Mouse (Mus musculus): ENCODE measurements around the gene Wscd2. TPM values are rescaled to one million over a fixed set of nuclear protein-coding genes. Genes with fewer than 3 reads are reported as not detected.

The Wscd2 gene
- polyA plus RNA-seq, 2 experiments, result 8.4 to 12.5 TPM

GRCm38 (mm10) chr5:113453356-113453755, 36.8 kb upstream of the Wscd2 start:
- Histone ChIP-seq H3K4me3 (replicated peaks; ENCODE audit: low read length) (no peak overlapping the region), H3K9ac (ENCODE audit: low read depth, low read length, severe bottlenecking) (no peak overlapping the region), H3K4me1 (ENCODE audit: control insufficient read depth, insufficient read depth, low read length) (peaks cover 7% of the 10 kb centered on the region; the same call in 1 of the 2 replicates), H3K27ac (replicated peaks; ENCODE audit: low read depth, low read length) (no peak overlapping the region), H3K9me3 (ENCODE audit: control insufficient read depth, low read length) (0 out of 2 replicates have a peak, but pooled peaks cover 3% of the 10 kb centered on the region), H3K36me3 (ENCODE audit: control insufficient read depth, insufficient read depth, low read length) (no peaks in the 10 kb centered on the region), H3K27me3 (ENCODE audit: control insufficient read depth, insufficient read depth, low read length) (no peaks in the 10 kb centered on the region; the same call in 1 of the 2 replicates), H3K4me2 (replicated peaks; ENCODE audit: low read depth, low read length, severe bottlenecking) (no peak overlapping the region)
- WGBS, result 6% methylated on average over 4 of the region's 4 CpGs
- ATAC-seq (ENCODE audit: low FRiP score, low read depth) (no peak), DNase-seq (ENCODE audit: low spot score) (no peak)
- no peak for TF ChIP-seq POLR2A (IDR thresholded peaks at IDR 0.05; ENCODE audit: borderline replicate concordance, extremely low read depth, insufficient read depth, insufficient read length)

GRCm38 (mm10) chr5:113456020-113456419, 34.1 kb upstream of the Wscd2 start:
- DNase-seq (ENCODE audit: low spot score) (no peak), ATAC-seq (ENCODE audit: low FRiP score, low read depth) (no peak)
- Histone ChIP-seq H3K4me3 (replicated peaks; ENCODE audit: low read length) (no peak overlapping the region), H3K4me1 (ENCODE audit: control insufficient read depth, insufficient read depth, low read length) (peaks cover 4% of the 10 kb centered on the region; the same call in 1 of the 2 replicates), H3K4me2 (replicated peaks; ENCODE audit: low read depth, low read length, severe bottlenecking) (no peak overlapping the region), H3K9ac (ENCODE audit: low read depth, low read length, severe bottlenecking) (no peak overlapping the region), H3K9me3 (ENCODE audit: control insufficient read depth, low read length) (no peaks in the 10 kb centered on the region), H3K27me3 (ENCODE audit: control insufficient read depth, insufficient read depth, low read length) (no peaks in the 10 kb centered on the region; the same call in 1 of the 2 replicates), H3K36me3 (ENCODE audit: control insufficient read depth, insufficient read depth, low read length) (no peaks in the 10 kb centered on the region), H3K27ac (replicated peaks; ENCODE audit: low read depth, low read length) (no peak overlapping the region)
- no peak for TF ChIP-seq POLR2A (IDR thresholded peaks at IDR 0.05; ENCODE audit: borderline replicate concordance, extremely low read depth, insufficient read depth, insufficient read length)
- WGBS, result 77% methylated on average over 10 of the region's 10 CpGs

GRCm38 (mm10) chr5:113456756-113457155, 33.4 kb upstream of the Wscd2 start:
- no peak for DNase-seq (ENCODE audit: low spot score)
- Histone ChIP-seq H3K36me3 (ENCODE audit: control insufficient read depth, insufficient read depth, low read length) (no peaks in the 10 kb centered on the region), H3K27ac (replicated peaks; ENCODE audit: low read depth, low read length) (no peak overlapping the region), H3K4me2 (replicated peaks; ENCODE audit: low read depth, low read length, severe bottlenecking) (no peak overlapping the region), H3K4me3 (replicated peaks; ENCODE audit: low read length) (no peak overlapping the region), H3K4me1 (ENCODE audit: control insufficient read depth, insufficient read depth, low read length) (peaks cover 4% of the 10 kb centered on the region; the same call in 1 of the 2 replicates), H3K9me3 (ENCODE audit: control insufficient read depth, low read length) (no peaks in the 10 kb centered on the region), H3K27me3 (ENCODE audit: control insufficient read depth, insufficient read depth, low read length) (no peaks in the 10 kb centered on the region; the same call in 1 of the 2 replicates), H3K9ac (ENCODE audit: low read depth, low read length, severe bottlenecking) (no peak overlapping the region)
- TF ChIP-seq POLR2A (IDR thresholded peaks at IDR 0.05; ENCODE audit: borderline replicate concordance, extremely low read depth, insufficient read depth, insufficient read length), result no peak
- 86% methylated on average over 4 of the region's 4 CpGs for WGBS
- ATAC-seq (ENCODE audit: low FRiP score, low read depth), result no peak

GRCm38 (mm10) chr5:113457260-113457659, 32.9 kb upstream of the Wscd2 start:
- peaks cover under 1% of the 10 kb centered on the region; the same call in 1 of the 2 replicates for H3K27me3 ChIP-seq (ENCODE audit: control insufficient read depth, insufficient read depth, low read length)
- no peak overlapping the region for H3K9ac ChIP-seq (ENCODE audit: low read depth, low read length, severe bottlenecking)
- WGBS, result 77% methylated on average over 6 of the region's 6 CpGs
- no peak for DNase-seq (ENCODE audit: low spot score)
- no peak overlapping the region for H3K4me2 ChIP-seq (replicated peaks; ENCODE audit: low read depth, low read length, severe bottlenecking)
- peaks cover 4% of the 10 kb centered on the region; the same call in 1 of the 2 replicates for H3K4me1 ChIP-seq (ENCODE audit: control insufficient read depth, insufficient read depth, low read length)
- no peak for ATAC-seq (ENCODE audit: low FRiP score, low read depth)
- no peak overlapping the region for H3K27ac ChIP-seq (replicated peaks; ENCODE audit: low read depth, low read length)
- TF ChIP-seq POLR2A (IDR thresholded peaks at IDR 0.05; ENCODE audit: borderline replicate concordance, extremely low read depth, insufficient read depth, insufficient read length), result no peak
- H3K9me3 ChIP-seq (ENCODE audit: control insufficient read depth, low read length), result no peaks in the 10 kb centered on the region
- no peaks in the 10 kb centered on the region for H3K36me3 ChIP-seq (ENCODE audit: control insufficient read depth, insufficient read depth, low read length)
- H3K4me3 ChIP-seq (replicated peaks; ENCODE audit: low read length), result no peak overlapping the region

- DNase-seq (ENCODE audit: low spot score) (no peak), ATAC-seq (ENCODE audit: low FRiP score, low read depth) (no peak)
- Histone ChIP-seq H3K36me3 (ENCODE audit: control insufficient read depth, insufficient read depth, low read length) (no peaks in the 10 kb centered on the region), H3K4me3 (replicated peaks; ENCODE audit: low read length) (no peak overlapping the region), H3K9me3 (ENCODE audit: control insufficient read depth, low read length) (no peaks in the 10 kb centered on the region), H3K9ac (ENCODE audit: low read depth, low read length, severe bottlenecking) (no peak overlapping the region), H3K4me1 (ENCODE audit: control insufficient read depth, insufficient read depth, low read length) (no peaks in the 10 kb centered on the region), H3K27ac (replicated peaks; ENCODE audit: low read depth, low read length) (no peak overlapping the region), H3K4me2 (replicated peaks; ENCODE audit: low read depth, low read length, severe bottlenecking) (no peak overlapping the region), H3K27me3 (ENCODE audit: control insufficient read depth, insufficient read depth, low read length) (peaks cover 5% of the 10 kb centered on the region; the same call in 1 of the 2 replicates)
- WGBS, result 74% methylated on average over 7 of the region's 7 CpGs
- TF ChIP-seq POLR2A (IDR thresholded peaks at IDR 0.05; ENCODE audit: borderline replicate concordance, extremely low read depth, insufficient read depth, insufficient read length), result no peak
These were observed 30.2 kb upstream of the Wscd2 start for GRCm38 (mm10) chr5:113459942-113460341.

Data from limb, embryonic 14.5 days (tissue).